In the genomic region with DNA sequence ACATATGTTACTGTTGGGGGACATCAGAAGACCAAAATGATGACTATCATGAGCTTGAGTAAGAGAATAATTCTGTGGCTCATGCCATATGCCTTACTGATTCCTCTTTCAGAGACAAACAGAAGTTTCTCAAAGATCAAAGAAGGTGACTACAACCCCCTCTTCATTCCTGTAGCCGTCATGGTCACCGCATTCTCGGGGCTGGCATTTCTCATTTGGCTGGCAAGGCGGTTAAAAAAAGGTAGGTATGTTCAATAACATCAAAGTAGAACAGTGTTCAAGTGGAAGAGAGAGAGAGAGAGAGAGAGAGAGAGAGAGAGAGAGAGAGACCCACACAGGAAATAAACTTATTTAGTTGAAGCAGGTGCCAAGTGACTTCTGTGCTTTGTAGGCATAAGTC, we compare ENCODE assay signal across 27 mouse cellular contexts. TPM values are rescaled to one million over a fixed set of nuclear protein-coding genes. Genes with fewer than 3 reads are reported as not detected.
DNase-seq lines count a peak whose midpoint lies in the region; TF ChIP-seq lines count a peak whose summit lies in the region.
"Had no signal": no experiment of that assay in that cellular context is flagged by ENCODE, and none has a peak within 500 bp of the region (broad histone marks: within the 10 kb centered on the region; RNA-seq: fewer than 3 reads in every experiment).

No protein-coding gene starts in this region.

- no peak for TF ChIP-seq POLR2A in spleen, adult 2 months (IDR thresholded peaks at IDR 0.05; ENCODE audit: low read depth, low read length)
- no peak for TF ChIP-seq POLR2A in bone marrow, adult 2 months (IDR thresholded peaks at IDR 0.05; ENCODE audit: borderline replicate concordance, control insufficient read depth, low read depth, low read length)

- no peak for TF ChIP-seq CTCF in spleen, adult 2 months (IDR thresholded peaks at IDR 0.05; ENCODE audit: extremely low read depth, insufficient read depth, insufficient read length, insufficient replicate concordance)
- no peak for TF ChIP-seq CTCF in bone marrow, adult 2 months (IDR thresholded peaks at IDR 0.05; ENCODE audit: control insufficient read depth, insufficient read depth, low read length)

- no peak for DNase-seq in spleen, adult 2 months (ENCODE audit: low read depth in 1 of 2, low spot score in 2 of 2)
- no peak for DNase-seq in spleen, postnatal 14 days (ENCODE audit: low spot score in 2 of 2)
- peak; percentile 64 for DNase-seq in thymus, postnatal 0 days (ENCODE audit: low spot score)
- no peak for DNase-seq in cerebellum, adult 9-11 months
- no peak for DNase-seq in cerebellum, adult 9-10 months
- no peak for DNase-seq in lung, postnatal 4 days
- DNase-seq: B cell, adult 2 months; cerebellum, adult 11-12 months; cerebellum, postnatal 25 days; embryo, embryonic 11 days; heart, postnatal 4 days; kidney, adult 8-10 months; kidney, postnatal 14 days; right cerebral cortex, adult 18-20 months had no signal

- H3K4me3 ChIP-seq in spleen, adult 2 months (ENCODE audit: extremely low read depth, insufficient read depth, insufficient read length) = no peak overlapping the region
- no peak overlapping the region for H3K4me3 ChIP-seq in bone marrow, adult 2 months (replicated peaks; ENCODE audit: control insufficient read depth, low read depth, low read length)
- H3K4me3 ChIP-seq: embryonic facial prominence, embryonic 13.5 days; erythroblast, embryonic 14.5 days; forebrain, embryonic 12.5 days; heart, embryonic 13.5 days; intestine, embryonic 15.5 days; limb, embryonic 10.5 days; neural tube, embryonic 15.5 days had no signal

- H3K4me1 ChIP-seq in spleen, adult 2 months (ENCODE audit: control insufficient read depth, insufficient read depth, insufficient read length) = peaks cover 48% of the 10 kb centered on the region
- H3K4me1 ChIP-seq in bone marrow, adult 2 months (ENCODE audit: control insufficient read depth, insufficient read depth, low read length) = peaks cover 18% of the 10 kb centered on the region
- H3K4me1 ChIP-seq: embryonic facial prominence, embryonic 13.5 days; forebrain, embryonic 12.5 days; heart, embryonic 13.5 days; intestine, embryonic 15.5 days; limb, embryonic 10.5 days; neural tube, embryonic 15.5 days had no signal

- WGBS in spleen, adult 2 months = 35% methylated on average over 4 of the region's 4 CpGs
- 61% methylated on average over 4 of the region's 4 CpGs for WGBS in bone marrow, adult 2 months

- peaks cover 27% of the 10 kb centered on the region for H3K36me3 ChIP-seq in spleen, adult 2 months (ENCODE audit: control insufficient read depth, insufficient read depth, low read length)
- H3K36me3 ChIP-seq: embryonic facial prominence, embryonic 13.5 days; forebrain, embryonic 12.5 days; heart, embryonic 13.5 days; intestine, embryonic 15.5 days; limb, embryonic 10.5 days; neural tube, embryonic 15.5 days had no signal

- peak overlapping the region; percentile 93 for H3K27ac ChIP-seq in spleen, adult 2 months (ENCODE audit: insufficient read depth, low read length)
- peak overlapping the region; percentile 72; the same call in 1 of the 2 replicates for H3K27ac ChIP-seq in bone marrow, adult 2 months (ENCODE audit: control insufficient read depth, insufficient read depth, low read depth, low read length, poor library complexity)
- H3K27ac ChIP-seq: embryonic facial prominence, embryonic 13.5 days; forebrain, embryonic 12.5 days; heart, embryonic 13.5 days; hindbrain, embryonic 14.5 days; intestine, embryonic 15.5 days; limb, embryonic 10.5 days; neural tube, embryonic 15.5 days had no signal

- no peaks in the 10 kb centered on the region for H3K27me3 ChIP-seq in spleen, adult 2 months (ENCODE audit: control insufficient read depth, insufficient read depth, low read length)
- H3K27me3 ChIP-seq: embryonic facial prominence, embryonic 13.5 days; forebrain, embryonic 12.5 days; heart, embryonic 13.5 days; intestine, embryonic 15.5 days; neural tube, embryonic 15.5 days had no signal

RNA-seq across cellular contexts. Expression of a gene that starts 10.2 kb away (rescaled TPM):
- 68.6 and 72.4 TPM in 2 replicates for polyA plus RNA-seq in spleen, adult 2 months (2012; rRNA removed)
- polyA plus RNA-seq in bone marrow, adult 2 months (2011; ENCODE audit: insufficient read depth, insufficient read length, low replicate concordance, missing spikeins) = 36.0 and 70.4 TPM in 2 replicates
- polyA plus RNA-seq in thymus, postnatal 0 days (2015; fragmentation: Nextera tagmentation; extraction: Ambion mirVana) = 103 and 124 TPM in 2 replicates
- polyA plus RNA-seq: erythroblast, embryonic 14.5 days; forebrain, embryonic 12.5 days; hindbrain, embryonic 14.5 days; limb, embryonic 10.5 days; midbrain, embryonic 11.5 days; midbrain, postnatal 0 days had no signal

RNA-seq across cellular contexts. Expression of a gene that starts 24.0 kb away (rescaled TPM):
- 0.09 and 0.13 TPM in 2 replicates for polyA plus RNA-seq in spleen, adult 2 months (2012; rRNA removed)
- polyA plus RNA-seq in bone marrow, adult 2 months (2011; ENCODE audit: insufficient read depth, insufficient read length, low replicate concordance, missing spikeins) = 1.2 and 1.4 TPM in 2 replicates
- 0.23 and 0.48 TPM in 2 replicates for polyA plus RNA-seq in thymus, postnatal 0 days (2015; fragmentation: Nextera tagmentation; extraction: Ambion mirVana)
- polyA plus RNA-seq: embryonic facial prominence, embryonic 13.5 days; erythroblast, embryonic 14.5 days; forebrain, embryonic 12.5 days; frontal cortex, adult 2 months; hindbrain, embryonic 14.5 days; limb, embryonic 10.5 days; lung, postnatal 0 days; midbrain, embryonic 11.5 days; midbrain, postnatal 0 days; neural tube, embryonic 15.5 days had no signal

RNA-seq across cellular contexts. Expression of a gene that starts 43.1 kb away (rescaled TPM):
- polyA plus RNA-seq in spleen, adult 2 months (2012; rRNA removed) = 2.2 and 2.8 TPM in 2 replicates
- 4.4 and 17.1 TPM in 2 replicates for polyA plus RNA-seq in bone marrow, adult 2 months (2011; ENCODE audit: insufficient read depth, insufficient read length, low replicate concordance, missing spikeins)
- 0.96 and 1.1 TPM in 2 replicates for polyA plus RNA-seq in thymus, postnatal 0 days (2015; fragmentation: Nextera tagmentation; extraction: Ambion mirVana)
- polyA plus RNA-seq: embryonic facial prominence, embryonic 13.5 days; forebrain, embryonic 12.5 days; frontal cortex, adult 2 months; hindbrain, embryonic 14.5 days; midbrain, embryonic 11.5 days; midbrain, postnatal 0 days; neural tube, embryonic 15.5 days had no signal
